Mouse (Mus musculus): ENCODE results near the gene Sema4c. TPM values are rescaled to one million over a fixed set of nuclear protein-coding genes. Genes with fewer than 3 reads are reported as not detected.

Sema4c gene
- polyA plus RNA-seq, 1 experiment: 6.7 TPM

DNA sequence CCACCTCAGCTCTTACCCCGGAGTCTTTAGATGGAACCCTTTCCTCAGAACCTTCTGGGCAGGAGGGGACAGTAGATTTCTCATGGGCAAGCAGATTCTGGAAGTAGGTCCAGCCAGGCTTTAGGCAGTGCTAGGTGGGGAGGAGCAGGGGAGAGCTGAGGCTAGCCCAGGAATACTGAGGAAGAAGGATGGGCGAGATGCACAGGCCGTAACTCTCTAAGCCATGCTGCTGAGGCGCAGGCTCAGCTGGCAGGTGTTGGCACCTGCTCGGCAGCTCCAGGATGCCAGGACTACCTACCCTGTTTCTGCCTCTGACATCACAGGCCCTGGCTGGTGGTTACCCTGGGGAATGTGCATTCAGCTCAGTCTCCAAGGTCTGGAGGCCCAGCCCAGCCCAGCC, 12.2 kb upstream of the Sema4c start:
- H3K4me1 ChIP-seq (ENCODE audit: control insufficient read depth, insufficient read depth, insufficient read length, low read length): peaks cover 48% of the 10 kb centered on the region
- peak overlapping the region; percentile 90 for H3K27ac ChIP-seq (replicated peaks; ENCODE audit: low read depth, low read length)
- no peak overlapping the region for H3K4me3 ChIP-seq (ENCODE audit: insufficient read depth, low read depth, low read length)

- H3K4me1 ChIP-seq (ENCODE audit: control insufficient read depth, insufficient read depth, insufficient read length, low read length): peaks cover 51% of the 10 kb centered on the region
- H3K27ac ChIP-seq (replicated peaks; ENCODE audit: low read depth, low read length): peak overlapping the region; percentile 90
- H3K4me3 ChIP-seq (ENCODE audit: insufficient read depth, low read depth, low read length): no peak overlapping the region
These were observed 11.6 kb upstream of the Sema4c start for GRCm38 (mm10) chr1:36569694-36570276.

DNA sequence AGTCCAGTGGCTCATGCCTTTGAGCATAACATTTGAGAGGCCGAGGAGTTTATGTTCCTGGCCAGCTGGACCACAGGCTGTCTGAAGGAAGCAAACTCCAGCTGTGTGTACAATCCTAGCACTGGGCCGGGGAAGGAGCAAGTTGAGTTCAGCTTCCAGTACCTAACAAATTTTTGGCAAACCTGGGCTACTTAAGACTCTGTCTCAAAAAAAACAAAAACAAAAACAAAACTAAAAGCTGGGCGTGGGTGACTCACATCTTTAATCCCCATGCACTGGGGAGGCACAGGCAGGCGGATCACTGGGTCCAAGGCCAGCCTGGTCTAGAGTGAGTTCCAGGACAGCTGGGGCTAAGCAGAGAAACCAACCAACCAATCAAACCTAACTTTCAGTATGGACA, 10.6 kb upstream of the Sema4c start:
- Histone ChIP-seq H3K4me3 (ENCODE audit: insufficient read depth, low read depth, low read length) (no peak overlapping the region), H3K27ac (replicated peaks; ENCODE audit: low read depth, low read length) (peak overlapping the region; percentile 90), H3K4me1 (ENCODE audit: control insufficient read depth, insufficient read depth, insufficient read length, low read length) (peaks cover 56% of the 10 kb centered on the region)

DNA sequence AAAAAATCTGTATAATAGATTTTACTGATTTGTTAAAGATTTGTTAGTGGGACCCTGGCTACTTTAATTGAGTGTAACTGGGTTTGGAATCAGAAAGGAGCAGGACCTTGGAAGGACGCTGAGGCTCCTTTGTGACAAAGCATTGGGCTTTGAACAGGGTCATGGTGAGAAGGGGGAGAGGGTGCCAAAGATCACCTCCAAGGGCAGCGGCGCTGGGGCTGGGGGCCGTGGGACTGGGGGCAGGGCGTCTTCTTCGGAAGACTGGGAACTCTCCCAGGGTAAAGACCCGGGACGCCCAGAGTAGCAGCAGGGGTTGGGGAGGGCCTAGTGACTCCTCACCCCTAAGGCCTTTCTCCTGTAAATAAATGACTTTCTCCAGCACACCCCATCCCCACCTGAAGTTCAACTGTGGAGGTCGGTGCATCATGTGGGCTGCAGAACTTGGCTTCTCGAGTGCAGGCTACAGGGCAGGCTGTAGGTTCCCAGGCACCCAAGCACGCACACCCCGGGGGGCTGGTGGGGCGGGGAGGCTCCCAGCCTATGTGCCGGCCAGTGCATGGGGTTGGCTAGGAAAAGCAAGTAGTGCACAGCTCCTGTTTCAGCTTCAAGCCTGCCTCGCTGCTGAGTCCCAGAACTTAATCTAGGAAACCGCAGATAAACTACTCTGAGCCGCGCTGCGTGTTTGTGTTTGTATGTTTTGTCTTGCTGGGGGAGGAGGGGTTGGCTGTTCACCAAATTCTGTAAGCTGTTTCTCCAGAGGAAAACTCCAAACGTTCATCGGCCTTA, 9.9 kb upstream of the Sema4c start:
- peak overlapping the region; percentile 90 for H3K27ac ChIP-seq (replicated peaks; ENCODE audit: low read depth, low read length)
- H3K4me1 ChIP-seq (ENCODE audit: control insufficient read depth, insufficient read depth, insufficient read length, low read length): peaks cover 61% of the 10 kb centered on the region
- no peak overlapping the region for H3K4me3 ChIP-seq (ENCODE audit: insufficient read depth, low read depth, low read length)

DNA sequence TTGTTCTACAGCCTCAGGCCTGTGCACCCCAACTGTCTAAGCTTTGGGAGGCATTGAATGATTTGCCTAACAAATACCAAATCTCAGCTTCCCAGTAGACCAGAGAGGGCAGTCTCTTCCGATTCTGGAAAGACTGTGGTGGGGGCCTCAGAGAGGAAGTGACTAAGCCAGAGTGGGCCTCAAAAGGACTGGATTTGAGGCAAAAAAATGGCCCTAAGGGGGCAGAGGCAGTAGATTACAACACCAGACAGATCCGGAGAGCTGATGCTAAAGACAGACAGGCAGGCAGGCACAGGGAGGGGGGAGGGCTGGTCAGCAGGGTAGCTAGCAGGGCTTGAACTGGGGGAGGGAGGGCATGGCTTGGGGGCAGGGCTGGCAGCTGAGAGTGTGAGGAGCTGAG, 8.3 kb upstream of the Sema4c start:
- peaks cover 65% of the 10 kb centered on the region for H3K4me1 ChIP-seq (ENCODE audit: control insufficient read depth, insufficient read depth, insufficient read length, low read length)

DNA sequence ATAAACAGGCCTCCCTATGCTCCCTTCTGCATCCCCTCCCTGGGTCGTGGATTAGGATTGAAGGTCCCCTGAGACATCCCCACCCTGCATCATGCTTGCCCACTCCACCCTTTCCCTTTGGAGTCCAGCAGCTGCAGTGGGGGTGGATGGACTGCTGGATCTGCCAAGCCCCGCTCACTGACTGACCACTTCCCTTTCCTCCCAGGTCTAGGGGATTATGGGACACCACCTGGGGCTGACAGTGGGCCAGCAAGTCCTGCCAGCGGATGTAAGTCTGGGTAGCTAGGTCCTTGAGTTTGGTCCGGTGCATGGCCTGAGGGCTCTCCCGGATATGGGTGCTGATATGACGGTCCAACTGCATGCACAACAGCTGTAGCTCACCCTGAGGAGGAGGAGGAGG, 6.0 kb upstream of the Sema4c start:
- H3K27ac ChIP-seq (replicated peaks; ENCODE audit: low read depth, low read length): peak overlapping the region; percentile 43
- peaks cover 55% of the 10 kb centered on the region for H3K4me1 ChIP-seq (ENCODE audit: control insufficient read depth, insufficient read depth, insufficient read length, low read length)
- H3K4me3 ChIP-seq (ENCODE audit: insufficient read depth, low read depth, low read length): no peak overlapping the region

More for the DNA sequence above, 8.3 kb upstream of the Sema4c start:
- Histone ChIP-seq H3K27ac (replicated peaks; ENCODE audit: low read depth, low read length) (no peak overlapping the region), H3K4me3 (ENCODE audit: insufficient read depth, low read depth, low read length) (no peak overlapping the region)

DNA sequence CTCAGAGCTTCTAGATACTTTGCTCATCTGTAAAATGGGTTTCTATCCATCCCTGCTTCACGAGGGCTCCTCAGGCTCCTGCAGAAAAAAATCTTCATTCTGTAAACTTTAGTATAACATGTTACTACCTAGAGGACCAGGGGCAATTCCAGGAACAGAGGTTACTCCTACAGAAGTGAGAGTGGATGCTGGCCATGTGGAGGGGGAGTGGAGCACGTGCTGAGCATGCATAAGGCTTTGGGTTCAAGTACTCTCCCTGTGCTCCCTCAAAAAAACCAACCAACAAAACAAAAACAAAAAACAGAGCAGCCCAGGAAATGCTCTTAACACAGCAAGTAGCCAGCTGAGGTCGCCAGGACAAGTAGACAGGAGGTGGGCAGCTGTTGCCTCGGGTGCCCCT, 5.5 kb upstream of the Sema4c start:
- Histone ChIP-seq H3K27ac (replicated peaks; ENCODE audit: low read depth, low read length) (peak overlapping the region; percentile 43), H3K4me1 (ENCODE audit: control insufficient read depth, insufficient read depth, insufficient read length, low read length) (peaks cover 50% of the 10 kb centered on the region), H3K4me3 (ENCODE audit: insufficient read depth, low read depth, low read length) (no peak overlapping the region)

DNA sequence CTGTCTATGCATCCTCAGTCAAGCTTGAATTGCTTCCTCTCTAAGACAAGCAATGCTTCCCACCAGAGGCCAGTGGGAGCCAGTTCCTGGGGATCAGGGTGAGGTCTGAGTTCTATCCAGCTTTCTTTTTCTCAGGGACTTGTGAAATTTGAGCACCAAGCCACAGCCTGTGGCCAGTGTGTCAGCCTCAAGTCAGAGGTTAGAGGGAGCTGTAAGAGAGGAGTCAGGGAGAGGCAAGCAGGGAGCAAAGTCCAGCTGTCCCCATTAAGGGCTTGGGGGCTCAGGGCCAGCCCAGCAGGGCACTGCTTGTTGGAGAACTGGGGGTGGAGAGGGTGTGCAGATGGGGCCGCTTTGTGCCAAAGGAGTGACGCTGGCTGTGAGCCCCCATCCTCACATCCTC, 5.0 kb upstream of the Sema4c start:
- 0 out of 2 replicates have a peak overlapping the region, but pooled peaks have one; percentile 95 for H3K27ac ChIP-seq (replicated peaks; ENCODE audit: low read depth, low read length)
- peaks cover 47% of the 10 kb centered on the region for H3K4me1 ChIP-seq (ENCODE audit: control insufficient read depth, insufficient read depth, insufficient read length, low read length)
- no peak overlapping the region for H3K4me3 ChIP-seq (ENCODE audit: insufficient read depth, low read depth, low read length)

GRCm38 (mm10) chr1:36562388-36562787, 4.2 kb upstream of the Sema4c start:
- Histone ChIP-seq H3K27ac (replicated peaks; ENCODE audit: low read depth, low read length) (peak overlapping the region; percentile 95), H3K4me3 (ENCODE audit: insufficient read depth, low read depth, low read length) (no peak overlapping the region), H3K4me1 (ENCODE audit: control insufficient read depth, insufficient read depth, insufficient read length, low read length) (peaks cover 47% of the 10 kb centered on the region)

DNA sequence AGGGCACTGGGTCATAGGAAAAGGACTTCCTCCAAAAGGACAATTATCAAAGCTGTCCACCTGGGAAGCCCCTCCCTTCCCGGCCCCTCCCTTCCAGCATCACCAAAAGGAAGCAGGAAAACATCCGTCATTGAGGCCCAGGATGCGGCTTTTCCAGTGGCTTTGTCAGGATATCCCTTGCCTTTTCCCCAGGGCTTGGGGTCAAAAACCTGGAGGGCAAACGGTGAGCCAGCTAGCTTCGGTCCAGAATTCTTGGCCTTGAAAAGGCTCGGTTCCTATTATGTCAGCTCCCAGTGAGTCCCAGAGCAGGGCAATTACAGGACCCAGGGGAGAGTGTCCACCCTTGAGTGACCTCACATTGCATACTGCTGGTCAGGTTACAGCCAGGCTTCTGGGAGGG, 2.8 kb upstream of the Sema4c start:
- Histone ChIP-seq H3K4me3 (ENCODE audit: insufficient read depth, low read depth, low read length) (no peak overlapping the region), H3K4me1 (ENCODE audit: control insufficient read depth, insufficient read depth, insufficient read length, low read length) (peaks cover 44% of the 10 kb centered on the region), H3K27ac (replicated peaks; ENCODE audit: low read depth, low read length) (peak overlapping the region; percentile 96)

- Histone ChIP-seq H3K27ac (replicated peaks; ENCODE audit: low read depth, low read length) (peak overlapping the region; percentile 96), H3K4me3 (ENCODE audit: insufficient read depth, low read depth, low read length) (0 out of 2 replicates have a peak overlapping the region, but pooled peaks have one; percentile 94), H3K4me1 (ENCODE audit: control insufficient read depth, insufficient read depth, insufficient read length, low read length) (peaks cover 44% of the 10 kb centered on the region)
These were observed 1.7 kb upstream of the Sema4c start for GRCm38 (mm10) chr1:36559888-36560287.

GRCm38 (mm10) chr1:36559256-36559655, 1.1 kb upstream of the Sema4c start:
- peak overlapping the region; percentile 96 for H3K27ac ChIP-seq (replicated peaks; ENCODE audit: low read depth, low read length)
- peak overlapping the region; percentile 94 for H3K4me3 ChIP-seq (ENCODE audit: insufficient read depth, low read depth, low read length)
- H3K4me1 ChIP-seq (ENCODE audit: control insufficient read depth, insufficient read depth, insufficient read length, low read length): peaks cover 38% of the 10 kb centered on the region

DNA sequence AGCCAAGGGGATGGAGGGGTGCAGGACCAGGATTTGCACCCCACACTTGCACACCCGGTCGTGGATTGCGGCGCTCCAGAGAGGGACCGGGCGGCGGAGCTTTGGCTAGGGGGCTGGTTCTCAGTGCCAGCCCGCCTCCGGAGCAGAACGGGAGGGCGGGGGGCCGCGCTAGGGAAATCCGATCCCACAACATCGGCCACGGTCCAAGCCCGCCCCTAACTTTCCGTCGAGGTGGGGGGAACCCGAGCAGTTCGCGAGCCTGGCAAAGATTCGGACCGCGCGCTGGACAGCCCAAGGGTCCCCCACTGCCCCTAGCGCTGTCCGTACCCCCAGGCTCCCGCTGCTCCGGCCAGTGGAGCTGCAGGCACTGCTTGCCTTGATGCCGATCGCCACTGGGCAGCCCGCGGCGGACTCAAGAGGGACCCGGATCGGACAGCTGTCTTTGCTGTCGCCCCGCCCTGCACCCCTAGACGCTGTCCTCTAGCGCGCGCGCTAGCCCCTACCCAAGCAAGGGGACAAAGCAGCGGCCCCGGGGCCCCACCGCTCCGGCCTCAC, 615 bp downstream of the Sema4c start:
- Histone ChIP-seq H3K27ac (replicated peaks; ENCODE audit: low read depth, low read length) (peak overlapping the region; percentile 97), H3K4me3 (ENCODE audit: insufficient read depth, low read depth, low read length) (peak overlapping the region; percentile 94), H3K4me1 (ENCODE audit: control insufficient read depth, insufficient read depth, insufficient read length, low read length) (peaks cover 22% of the 10 kb centered on the region)

DNA sequence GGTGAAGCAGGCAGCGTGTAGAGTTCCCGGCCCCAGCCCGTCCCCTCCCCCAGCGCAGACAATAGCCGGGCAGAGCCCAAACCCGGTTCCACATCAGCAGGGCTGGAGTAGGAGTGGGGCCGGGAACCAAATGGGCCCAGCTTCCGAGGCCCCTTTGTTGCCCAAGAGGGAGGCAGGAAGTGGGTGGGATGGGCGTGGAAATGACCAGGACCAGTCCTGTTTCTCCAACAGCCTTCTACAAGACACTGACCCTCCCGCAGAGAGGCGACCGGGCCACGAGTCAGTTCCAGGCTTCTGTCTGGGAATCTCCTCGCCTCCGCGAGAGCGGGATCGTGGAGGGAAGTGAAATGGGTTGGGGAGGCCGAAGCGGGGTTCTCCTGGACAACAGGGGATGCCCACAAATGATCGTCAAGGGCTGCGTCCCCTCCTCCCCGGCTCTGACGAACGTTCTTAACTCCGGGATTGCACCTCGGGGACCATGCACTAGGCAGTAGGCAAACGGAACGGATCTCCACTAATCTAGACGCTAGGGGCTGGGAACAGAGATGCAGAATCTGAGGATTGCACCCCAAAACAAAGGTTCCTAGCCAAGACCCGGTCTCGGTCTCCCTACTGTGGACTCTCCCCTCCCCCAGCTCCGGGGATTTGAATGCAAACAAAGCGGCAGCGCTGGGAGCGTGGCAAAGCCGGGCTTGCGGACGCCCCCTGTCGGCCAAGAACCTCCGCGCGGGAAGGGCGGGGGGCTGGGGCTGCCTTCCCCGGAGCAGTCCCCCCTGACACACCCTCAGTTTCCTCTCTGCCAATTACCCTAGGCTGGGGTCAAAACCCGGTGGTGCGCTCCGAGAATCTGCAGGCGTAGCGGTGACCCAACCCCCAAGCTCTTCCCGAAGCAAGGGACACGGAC, 1.3 kb downstream of the Sema4c start:
- Histone ChIP-seq H3K4me1 (ENCODE audit: control insufficient read depth, insufficient read depth, insufficient read length, low read length) (peaks cover 15% of the 10 kb centered on the region), H3K4me3 (ENCODE audit: insufficient read depth, low read depth, low read length) (peak overlapping the region; percentile 94), H3K27ac (replicated peaks; ENCODE audit: low read depth, low read length) (peak overlapping the region; percentile 97)

All from brown adipose tissue, adult 24 weeks (tissue).